Mouse (Mus musculus): ENCODE measurements around the gene Rgl3. TPM values are rescaled to one million over a fixed set of nuclear protein-coding genes. Genes with fewer than 3 reads are reported as not detected.

The Rgl3 gene
- polyA plus RNA-seq, 1 experiment, result 9.5 TPM

- Histone ChIP-seq H3K4me1 (ENCODE audit: control insufficient read depth, insufficient read depth, low read length) (peaks cover 3% of the 10 kb centered on the region; the same call in 1 of the 2 replicates), H3K27ac (ENCODE audit: insufficient read depth, low read depth, low read length) (no peak overlapping the region), H3K4me3 (ENCODE audit: insufficient read depth, low read length) (peak overlapping the region; percentile 55)
- TF ChIP-seq POLR2A (IDR thresholded peaks at IDR 0.05; ENCODE audit: borderline replicate concordance, low read depth, low read length) (no peak), CTCF (IDR thresholded peaks at IDR 0.05; ENCODE audit: low read depth, low read length) (no peak)
Observed at GRCm38 (mm10) chr9:21962416-21963059, 26.7 kb downstream of the Rgl3 start.

GRCm38 (mm10) chr9:21962010-21962409, 27.2 kb downstream of the Rgl3 start:
- Histone ChIP-seq H3K27ac (ENCODE audit: insufficient read depth, low read depth, low read length) (no peak overlapping the region), H3K4me1 (ENCODE audit: control insufficient read depth, insufficient read depth, low read length) (peaks cover 3% of the 10 kb centered on the region; the same call in 1 of the 2 replicates), H3K4me3 (ENCODE audit: insufficient read depth, low read length) (peak overlapping the region; percentile 55)
- TF ChIP-seq CTCF (IDR thresholded peaks at IDR 0.05; ENCODE audit: low read depth, low read length) (no peak), POLR2A (IDR thresholded peaks at IDR 0.05; ENCODE audit: borderline replicate concordance, low read depth, low read length) (no peak)

- Histone ChIP-seq H3K4me3 (ENCODE audit: insufficient read depth, low read length) (peak overlapping the region; percentile 55), H3K4me1 (ENCODE audit: control insufficient read depth, insufficient read depth, low read length) (peaks cover 3% of the 10 kb centered on the region; the same call in 1 of the 2 replicates), H3K27ac (ENCODE audit: insufficient read depth, low read depth, low read length) (no peak overlapping the region)
- TF ChIP-seq CTCF (IDR thresholded peaks at IDR 0.05; ENCODE audit: low read depth, low read length) (no peak), POLR2A (IDR thresholded peaks at IDR 0.05; ENCODE audit: borderline replicate concordance, low read depth, low read length) (no peak)
Observed at GRCm38 (mm10) chr9:21961366-21961980, 27.8 kb downstream of the Rgl3 start.

GRCm38 (mm10) chr9:21960558-21961208, 28.6 kb downstream of the Rgl3 start:
- no peak overlapping the region for H3K4me3 ChIP-seq (ENCODE audit: insufficient read depth, low read length)
- no peak for TF ChIP-seq POLR2A (IDR thresholded peaks at IDR 0.05; ENCODE audit: borderline replicate concordance, low read depth, low read length)
- TF ChIP-seq CTCF (IDR thresholded peaks at IDR 0.05; ENCODE audit: low read depth, low read length), result no peak
- no peak overlapping the region for H3K27ac ChIP-seq (ENCODE audit: insufficient read depth, low read depth, low read length)
- H3K4me1 ChIP-seq (ENCODE audit: control insufficient read depth, insufficient read depth, low read length), result peaks cover 3% of the 10 kb centered on the region; the same call in 1 of the 2 replicates

GRCm38 (mm10) chr9:21960135-21960534, 29.1 kb downstream of the Rgl3 start:
- no peak overlapping the region for H3K4me3 ChIP-seq (ENCODE audit: insufficient read depth, low read length)
- H3K4me1 ChIP-seq (ENCODE audit: control insufficient read depth, insufficient read depth, low read length), result peaks cover 3% of the 10 kb centered on the region; the same call in 1 of the 2 replicates
- TF ChIP-seq POLR2A (IDR thresholded peaks at IDR 0.05; ENCODE audit: borderline replicate concordance, low read depth, low read length) (no peak), CTCF (IDR thresholded peaks at IDR 0.05; ENCODE audit: low read depth, low read length) (no peak)
- no peak overlapping the region for H3K27ac ChIP-seq (ENCODE audit: insufficient read depth, low read depth, low read length)

GRCm38 (mm10) chr9:21959244-21959643, 30.0 kb downstream of the Rgl3 start:
- Histone ChIP-seq H3K4me3 (ENCODE audit: insufficient read depth, low read length) (no peak overlapping the region), H3K4me1 (ENCODE audit: control insufficient read depth, insufficient read depth, low read length) (peaks cover 7% of the 10 kb centered on the region), H3K27ac (ENCODE audit: insufficient read depth, low read depth, low read length) (no peak overlapping the region)
- TF ChIP-seq POLR2A (IDR thresholded peaks at IDR 0.05; ENCODE audit: borderline replicate concordance, low read depth, low read length) (no peak), CTCF (IDR thresholded peaks at IDR 0.05; ENCODE audit: low read depth, low read length) (no peak)

GRCm38 (mm10) chr9:21958372-21958771, 30.9 kb downstream of the Rgl3 start:
- no peak for TF ChIP-seq POLR2A (IDR thresholded peaks at IDR 0.05; ENCODE audit: borderline replicate concordance, low read depth, low read length)
- no peak for TF ChIP-seq CTCF (IDR thresholded peaks at IDR 0.05; ENCODE audit: low read depth, low read length)
- Histone ChIP-seq H3K4me3 (ENCODE audit: insufficient read depth, low read length) (no peak overlapping the region), H3K27ac (ENCODE audit: insufficient read depth, low read depth, low read length) (no peak overlapping the region), H3K4me1 (ENCODE audit: control insufficient read depth, insufficient read depth, low read length) (peaks cover 4% of the 10 kb centered on the region)

- Histone ChIP-seq H3K4me1 (ENCODE audit: control insufficient read depth, insufficient read depth, low read length) (peaks cover 4% of the 10 kb centered on the region), H3K27ac (ENCODE audit: insufficient read depth, low read depth, low read length) (peak within 1 kb of the TSS; percentile 73), H3K4me3 (ENCODE audit: insufficient read depth, low read length) (peak within 1 kb of the TSS; percentile 69)
- TF ChIP-seq POLR2A (IDR thresholded peaks at IDR 0.05; ENCODE audit: borderline replicate concordance, low read depth, low read length), result no peak
- TF ChIP-seq CTCF (IDR thresholded peaks at IDR 0.05; ENCODE audit: low read depth, low read length), result no peak
Observed at GRCm38 (mm10) chr9:21955570-21956281, 33.5 kb downstream of the Rgl3 start, which contains the start of gene Swsap1. Gene Swsap1, plus strand, starts transcription at chr9:21955755.

- Histone ChIP-seq H3K27ac (ENCODE audit: insufficient read depth, low read depth, low read length) (peak overlapping the region; percentile 73), H3K4me1 (ENCODE audit: control insufficient read depth, insufficient read depth, low read length) (peaks cover 4% of the 10 kb centered on the region), H3K4me3 (ENCODE audit: insufficient read depth, low read length) (peak overlapping the region; percentile 69)
- TF ChIP-seq CTCF (IDR thresholded peaks at IDR 0.05; ENCODE audit: low read depth, low read length) (peak; percentile 61), POLR2A (IDR thresholded peaks at IDR 0.05; ENCODE audit: borderline replicate concordance, low read depth, low read length) (no peak)
Observed at GRCm38 (mm10) chr9:21955225-21955569, 34.0 kb downstream of the Rgl3 start.
